Mouse (Mus musculus): ENCODE data around the gene Zfp160.
"Not testable (repeated sequence)": the region's sequence is repeated elsewhere in the genome, so short reads cannot be mapped to it uniquely, and the experiment has no call there.

Gene Zfp160

GRCm38 (mm10) chr17:21008382-21009331, at the start of gene Zfp160:
Zfp160 (plus strand) TSS chr17:21008903.
- peak; percentile 90 for DNase-seq

GRCm38 (mm10) chr17:20960386-20960785, 48.3 kb upstream of the Zfp160 start:
- no peak for DNase-seq

DNA sequence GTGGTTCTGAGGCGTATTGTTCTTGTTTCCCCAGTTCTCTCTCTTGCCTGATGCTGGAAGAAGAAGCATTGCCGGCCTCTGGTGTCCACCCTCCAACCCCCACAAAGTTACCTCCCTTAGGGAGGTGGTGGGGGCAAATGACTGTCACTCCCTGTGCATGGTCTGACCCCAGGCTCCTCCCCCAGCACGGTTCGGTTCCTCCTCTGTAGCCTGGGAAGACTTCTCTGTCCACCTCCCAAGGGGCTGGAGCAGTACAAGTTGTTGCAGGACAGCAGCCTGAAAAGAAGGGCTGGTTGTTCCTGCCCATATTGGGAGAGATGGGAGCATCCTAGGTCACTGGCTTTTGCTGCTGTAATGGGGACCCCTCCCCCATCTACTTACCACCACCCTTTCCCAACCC, 43.3 kb upstream of the Zfp160 start:
- DNase-seq: no peak

GRCm38 (mm10) chr17:20966681-20967080, 42.0 kb upstream of the Zfp160 start:
- no peak for DNase-seq

DNA sequence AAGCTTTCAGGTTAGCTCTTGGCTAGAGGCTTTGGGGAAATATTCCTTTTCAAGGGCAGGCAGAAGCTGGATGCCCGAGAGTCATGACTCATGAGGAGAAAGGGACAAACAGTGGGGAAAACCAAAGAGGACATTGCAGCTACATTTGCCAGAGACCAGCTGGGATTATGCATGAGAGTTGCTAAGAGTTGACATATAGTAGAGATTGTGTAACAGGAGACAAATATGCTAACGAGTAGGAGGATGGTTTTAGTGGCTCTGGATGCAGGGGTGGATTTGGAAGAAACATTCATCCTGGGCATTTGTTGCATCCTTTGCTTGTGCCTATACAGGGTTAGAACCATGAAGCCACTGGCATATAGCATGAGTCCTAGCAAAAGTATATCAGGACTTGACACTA, 15.0 kb upstream of the Zfp160 start:
- DNase-seq: no peak

- DNase-seq: no peak
Measured at GRCm38 (mm10) chr17:20996364-20996763, 12.3 kb upstream of the Zfp160 start, which contains the start of gene Vmn1r233. Vmn1r233 (minus strand) TSS chr17:20996464.

GRCm38 (mm10) chr17:21009726-21010125, 1.0 kb downstream of the Zfp160 start:
- no peak for DNase-seq

DNA sequence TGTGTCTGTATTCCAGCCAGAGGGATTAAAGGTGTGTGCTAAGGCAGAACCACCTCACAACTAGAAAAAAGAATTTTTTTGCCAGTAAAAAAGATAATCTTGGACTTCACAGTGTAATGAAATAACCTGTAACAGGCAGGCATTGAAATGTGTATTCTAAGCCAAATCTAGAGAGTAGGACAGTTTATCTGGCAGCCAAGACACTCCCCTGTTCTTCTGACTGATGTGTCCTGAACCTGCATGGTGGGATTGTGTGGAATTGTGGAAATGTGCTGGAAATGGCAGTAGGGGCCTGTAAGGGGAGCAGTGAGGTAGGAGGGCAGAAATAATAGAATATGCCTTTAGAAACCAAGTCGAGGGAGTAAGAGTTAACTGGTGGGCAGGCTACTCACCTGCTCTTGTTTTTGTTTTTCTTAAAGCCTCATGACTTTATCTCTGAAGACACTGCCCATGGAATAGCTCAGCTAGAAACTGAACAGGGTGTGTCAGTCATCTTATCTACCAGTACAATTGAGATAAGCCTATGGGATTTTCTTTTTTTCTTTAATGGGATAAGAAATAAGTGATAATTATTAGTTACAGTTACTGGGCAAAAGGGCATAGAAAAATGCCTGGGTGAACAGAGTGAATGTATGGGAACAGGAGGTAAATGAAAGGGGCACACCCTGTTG, 9.8 kb downstream of the Zfp160 start:
- DNase-seq: no peak

DNA sequence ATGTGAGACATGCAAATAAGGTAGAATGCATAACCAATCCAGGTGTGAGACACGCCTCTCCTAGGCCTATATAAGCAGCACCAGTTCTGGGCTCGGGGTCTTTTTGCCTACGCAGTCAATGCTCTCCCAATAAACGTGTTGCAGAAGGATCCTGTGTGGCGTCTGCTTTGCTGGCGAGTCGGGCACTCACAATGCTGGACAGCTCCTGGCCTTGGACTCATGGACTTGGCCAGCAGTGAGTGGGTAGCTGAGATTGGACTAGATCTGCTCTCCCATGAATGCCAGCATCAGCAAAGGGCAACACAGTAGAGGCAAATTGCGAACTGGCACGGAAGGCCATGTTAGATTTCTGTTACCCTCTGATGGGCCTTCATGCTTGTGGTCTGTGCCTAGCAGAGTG, 39.3 kb downstream of the Zfp160 start:
- DNase-seq: not testable (repeated sequence)

DNA sequence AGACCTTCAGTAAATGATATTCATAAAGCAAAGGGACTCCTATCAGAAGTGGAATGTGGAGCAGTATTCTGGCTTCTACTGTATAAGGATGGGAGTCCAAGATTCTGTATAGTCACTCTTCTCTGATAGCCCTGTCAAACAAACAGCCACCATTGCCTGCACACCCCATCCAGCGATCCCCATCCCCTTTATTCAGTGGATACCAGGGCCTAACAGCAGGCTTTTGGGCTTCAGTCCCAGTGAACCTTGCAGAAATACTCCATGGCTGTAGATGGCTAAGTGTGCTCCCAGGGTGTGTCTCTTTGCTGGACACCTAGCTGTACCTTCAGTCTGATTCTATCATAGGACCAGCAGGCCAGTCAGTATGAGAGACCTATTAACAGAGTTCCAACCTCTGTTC, 42.2 kb downstream of the Zfp160 start:
- no peak for DNase-seq

- DNase-seq: not testable (repeated sequence)
Measured at GRCm38 (mm10) chr17:21051341-21051740, 42.6 kb downstream of the Zfp160 start.

- not testable (repeated sequence) for DNase-seq
Measured at GRCm38 (mm10) chr17:21051919-21052318, 43.2 kb downstream of the Zfp160 start.

- DNase-seq: no peak
Measured at GRCm38 (mm10) chr17:21053267-21053666, 44.6 kb downstream of the Zfp160 start.

GRCm38 (mm10) chr17:21055111-21055510, 46.4 kb downstream of the Zfp160 start:
- not testable (repeated sequence) for DNase-seq

GRCm38 (mm10) chr17:21065501-21065900, 56.8 kb downstream of the Zfp160 start:
- DNase-seq: no peak

DNA sequence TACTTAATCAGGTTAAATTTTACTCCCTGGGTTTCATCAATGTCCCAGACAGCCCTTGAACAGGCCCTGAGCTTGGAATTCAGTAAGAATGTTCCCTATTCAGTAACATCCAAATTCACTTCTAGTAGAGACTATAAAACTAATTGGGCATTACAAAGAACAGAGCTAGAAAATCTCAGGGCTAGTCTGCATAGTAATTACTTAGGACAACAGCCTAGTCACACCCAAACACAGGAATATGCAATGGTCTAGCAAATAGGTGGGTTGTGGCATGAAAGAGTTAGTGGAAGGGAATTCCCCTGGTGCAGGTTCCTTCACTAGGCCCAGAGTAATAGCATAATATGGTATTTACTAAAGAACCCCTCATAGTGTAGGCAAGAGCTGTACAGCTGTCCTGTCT, 58.3 kb downstream of the Zfp160 start:
- DNase-seq: no peak

GRCm38 (mm10) chr17:21069443-21069842, 60.7 kb downstream of the Zfp160 start:
- not testable (repeated sequence) for DNase-seq

- DNase-seq: not testable (repeated sequence)
Measured at GRCm38 (mm10) chr17:21070971-21071370, 62.3 kb downstream of the Zfp160 start.
